8 mouse cellular contexts compared by ENCODE assay signal in the genomic region with DNA sequence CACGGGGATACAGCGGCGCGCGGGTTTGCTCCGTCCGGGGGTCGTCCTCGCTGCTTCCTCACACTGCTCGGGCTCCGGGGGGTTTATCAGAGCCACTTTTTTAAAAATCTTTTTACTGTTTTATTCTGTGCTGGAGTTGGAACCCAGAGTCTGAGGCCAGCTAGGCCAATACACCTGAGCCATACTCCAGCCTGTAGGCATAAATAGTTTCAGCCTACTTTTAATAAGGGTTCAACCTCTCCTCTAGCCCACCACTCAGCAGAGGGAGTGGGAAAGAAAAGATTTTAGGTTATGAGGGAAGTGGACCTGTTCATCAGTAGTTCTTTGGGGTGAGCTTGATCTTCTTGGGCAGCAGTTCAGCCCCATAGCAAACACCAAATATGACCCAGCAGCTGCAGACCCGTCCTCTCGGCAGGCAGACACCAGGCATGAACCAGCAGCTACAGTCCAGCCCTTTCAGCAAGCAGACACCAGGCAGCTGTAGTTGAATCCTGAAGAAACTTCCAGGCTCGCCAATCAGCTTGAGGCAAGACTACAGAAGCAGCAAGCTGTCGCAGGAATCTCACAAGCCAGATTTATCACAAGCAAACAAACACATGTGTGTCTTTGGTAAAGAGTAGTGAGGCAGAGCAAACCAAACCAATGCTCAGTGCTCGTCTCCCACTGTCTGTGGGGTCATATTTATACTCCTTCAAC. TPM values are rescaled to one million over a fixed set of nuclear protein-coding genes. Genes with fewer than 3 reads are reported as not detected.
DNase-seq lines count a peak whose midpoint lies in the region; ATAC-seq and TF ChIP-seq lines count a peak whose summit lies in the region.
"Had no signal": no experiment of that assay in that cellular context is flagged by ENCODE, and none has a peak within 500 bp of the region (broad histone marks: within the 10 kb centered on the region; RNA-seq: fewer than 3 reads in every experiment).

A gene (minus strand): TSS at position 51 of the 696 bp plus-strand sequence.

- no peak for DNase-seq in lung, embryonic 14.5 days
- DNase-seq in lung, postnatal 14 days = no peak
- no peak for DNase-seq in embryonic facial prominence, embryonic 10.5 days (ENCODE audit: low spot score)
- no peak for DNase-seq in left cerebral cortex, adult 8-10 months (ENCODE audit: low spot score in 2 of 2)
- DNase-seq in ovary, postnatal 36 days (ENCODE audit: low spot score) = no peak
- DNase-seq: kidney, postnatal 36 days had no signal

- no peaks in the 10 kb centered on the region for H3K4me1 ChIP-seq in lung, embryonic 14.5 days (ENCODE audit: insufficient read depth)
- H3K4me1 ChIP-seq in embryonic facial prominence, embryonic 10.5 days = no peaks in the 10 kb centered on the region
- H3K4me1 ChIP-seq in heart, embryonic 15.5 days (replicated peaks) = peaks cover 34% of the 10 kb centered on the region

- H3ac ChIP-seq in myocyte (ENCODE audit: control insufficient read depth, insufficient read length) = no peak within 1 kb of the TSS

- H3K27me3 ChIP-seq in lung, embryonic 14.5 days (ENCODE audit: insufficient read depth, low read length) = no peaks in the 10 kb centered on the region
- no peaks in the 10 kb centered on the region for H3K27me3 ChIP-seq in embryonic facial prominence, embryonic 10.5 days (replicated peaks; ENCODE audit: low read depth, poor library complexity, severe bottlenecking)
- H3K27me3 ChIP-seq in heart, embryonic 15.5 days = no peaks in the 10 kb centered on the region
- no peaks in the 10 kb centered on the region for H3K27me3 ChIP-seq in myocyte (ENCODE audit: control insufficient read depth, insufficient read depth, insufficient read length)

- ATAC-seq in lung, embryonic 14.5 days (ENCODE audit: insufficient read depth) = no peak
- no peak for ATAC-seq in heart, embryonic 15.5 days (replicated peaks; ENCODE audit: insufficient number of reproducible peaks, insufficient read depth, low FRiP score, low read depth)

- TF ChIP-seq POLR2A in myocyte (IDR thresholded peaks at IDR 0.05; ENCODE audit: insufficient read length, low read depth) = no peak

- TF ChIP-seq CTCF in lung, embryonic 14.5 days (IDR thresholded peaks at IDR 0.05; ENCODE audit: low read depth) = no peak

- no peak within 1 kb of the TSS for H3K4me2 ChIP-seq in lung, embryonic 14.5 days
- no peak within 1 kb of the TSS for H3K4me2 ChIP-seq in heart, embryonic 15.5 days
- H3K4me2 ChIP-seq in myocyte (ENCODE audit: low read depth) = no peak within 1 kb of the TSS

- H3K9me3 ChIP-seq in lung, embryonic 14.5 days (ENCODE audit: low read depth, low read length) = no peaks in the 10 kb centered on the region
- no peaks in the 10 kb centered on the region for H3K9me3 ChIP-seq in embryonic facial prominence, embryonic 10.5 days
- no peaks in the 10 kb centered on the region for H3K9me3 ChIP-seq in heart, embryonic 15.5 days (replicated peaks)

- no peaks in the 10 kb centered on the region for H3K79me2 ChIP-seq in myocyte (ENCODE audit: control insufficient read depth, insufficient read depth)

- no peaks in the 10 kb centered on the region for H3K36me3 ChIP-seq in lung, embryonic 14.5 days (ENCODE audit: insufficient read depth)
- H3K36me3 ChIP-seq in embryonic facial prominence, embryonic 10.5 days (replicated peaks) = no peaks in the 10 kb centered on the region
- no peaks in the 10 kb centered on the region for H3K36me3 ChIP-seq in heart, embryonic 15.5 days
- no peaks in the 10 kb centered on the region for H3K36me3 ChIP-seq in myocyte (ENCODE audit: control insufficient read depth, insufficient read depth)

- WGBS in lung, embryonic 14.5 days = 67% methylated on average over 12 of the region's 16 CpGs
- WGBS in embryonic facial prominence, embryonic 10.5 days = 74% methylated on average over 16 of the region's 16 CpGs
- WGBS in heart, embryonic 15.5 days = 79% methylated on average over 16 of the region's 16 CpGs

- no peak within 1 kb of the TSS for H3K27ac ChIP-seq in lung, embryonic 14.5 days (ENCODE audit: low read depth)
- H3K27ac ChIP-seq in embryonic facial prominence, embryonic 10.5 days (replicated peaks) = no peak within 1 kb of the TSS
- no peak within 1 kb of the TSS for H3K27ac ChIP-seq in heart, embryonic 15.5 days

- H3K9ac ChIP-seq in lung, embryonic 14.5 days = no peak within 1 kb of the TSS
- no peak within 1 kb of the TSS for H3K9ac ChIP-seq in heart, embryonic 15.5 days

- no peak within 1 kb of the TSS for H3K4me3 ChIP-seq in lung, embryonic 14.5 days (ENCODE audit: low read depth, low read length)
- no peak within 1 kb of the TSS for H3K4me3 ChIP-seq in embryonic facial prominence, embryonic 10.5 days
- no peak within 1 kb of the TSS for H3K4me3 ChIP-seq in heart, embryonic 15.5 days
- no peak within 1 kb of the TSS for H3K4me3 ChIP-seq in myocyte

TF ChIP-seq in myocyte, 11 proteins besides CTCF, POLR2A, EP300 and RAD21:
- TF ChIP-seq MYOG (IDR thresholded peaks at IDR 0.05; ENCODE audit: control insufficient read depth in 1 of 3, insufficient read depth in 1 of 3, insufficient read length in 2 of 3, low read depth in 2 of 3) (no peak), POLR2AphosphoS2 (IDR thresholded peaks at IDR 0.05; ENCODE audit: insufficient read length, low read depth) (no peak), MAX (IDR thresholded peaks at IDR 0.05; ENCODE audit: low read depth) (no peak), TCF3 (IDR thresholded peaks at IDR 0.05; ENCODE audit: insufficient read length, low read depth) (no peak), SRF (IDR thresholded peaks at IDR 0.05; ENCODE audit: control insufficient read depth, insufficient read length, low read depth) (no peak), MYOD1 (IDR thresholded peaks at IDR 0.05; ENCODE audit: control insufficient read depth in 1 of 3, insufficient read length in 2 of 3, low read depth in 2 of 3) (no peak)

RNA-seq across cellular contexts. Expression of the gene that starts here (rescaled TPM):
- 38.2 TPM in 2 replicates for polyA plus RNA-seq in lung, embryonic 14.5 days (2014; fragmentation: Nextera tagmentation; extraction: Ambion mirVana)
- polyA plus RNA-seq in embryonic facial prominence, embryonic 10.5 days (2016; fragmentation: Nextera tagmentation; extraction: Ambion mirVana) = 31.3 and 36.9 TPM in 2 replicates
- polyA plus RNA-seq in heart, embryonic 15.5 days (2015; fragmentation: Nextera tagmentation; extraction: Ambion mirVana) = 14.8 and 15.9 TPM in 2 replicates
- polyA plus RNA-seq in myocyte (2012; fragmentation: generic; extraction: Trizol) = 63.4 TPM
- total RNA-seq in left cerebral cortex, adult 8-10 months (2022) = 1 to 10 TPM; 5.1 to 8.2 (median 6.0) TPM
